Mouse (Mus musculus): ENCODE measurements at regions not wholly inside any gene's neighbourhood (a gene's known extent, or its start where the extent isn't known, plus 50 kb on each side); places are given as distances from the start of the nearest gene placed in this dataset.
"Not testable (repeated sequence)": the region's sequence is repeated elsewhere in the genome, so short reads cannot be mapped to it uniquely, and the experiment has no call there.

DNA sequence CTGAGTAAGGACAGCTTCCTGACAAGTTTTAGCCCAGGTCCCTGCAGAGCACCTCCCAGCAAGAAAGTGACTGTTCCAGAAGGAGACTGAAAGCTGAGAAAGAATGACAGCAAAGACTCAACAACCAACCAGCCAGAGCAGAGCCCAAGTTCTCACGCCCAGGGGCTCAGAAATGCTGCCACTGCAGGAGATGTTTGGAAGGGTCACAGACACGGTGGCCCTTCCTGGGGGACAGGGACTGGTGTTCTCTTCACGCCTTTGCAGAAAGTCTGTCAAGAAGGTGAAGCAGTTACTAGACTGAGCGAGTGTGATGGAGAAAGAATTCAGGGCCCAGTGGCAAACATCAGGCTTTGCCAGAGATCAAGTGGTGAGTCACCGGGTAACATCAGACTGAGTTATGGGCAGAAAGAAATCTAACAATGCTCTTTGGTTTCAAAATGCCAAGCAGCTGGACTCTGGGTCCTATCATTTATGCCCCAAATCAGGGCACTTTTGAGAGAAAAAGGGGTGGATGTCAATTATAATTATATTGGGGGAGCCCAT lies 154.2 kb upstream of the Hes1 start:
- ATAC-seq (ENCODE audit: insufficient number of reproducible peaks, insufficient read depth, low FRiP score, low read depth), result no peak
- Histone ChIP-seq H3K4me2 (replicated peaks; ENCODE audit: low read depth, low read length) (no peak overlapping the region), H3K4me3 (ENCODE audit: low read depth, low read length) (no peak overlapping the region), H3K9ac (replicated peaks; ENCODE audit: low read depth, low read length) (no peak overlapping the region), H3K27ac (ENCODE audit: low read length) (peak overlapping the region; percentile 11; the same call in 1 of the 2 replicates), H3K9me3 (ENCODE audit: control insufficient read depth, low read depth, low read length) (no peaks in the 10 kb centered on the region), H3K27me3 (ENCODE audit: control insufficient read depth, insufficient read depth, low read length) (no peaks in the 10 kb centered on the region), H3K4me1 (ENCODE audit: control insufficient read depth, insufficient read depth, low read length) (peaks cover 22% of the 10 kb centered on the region), H3K36me3 (ENCODE audit: control insufficient read depth, insufficient read depth, low read length) (no peaks in the 10 kb centered on the region)
- WGBS, result 51% methylated on average over 5 of the region's 5 CpGs

DNA sequence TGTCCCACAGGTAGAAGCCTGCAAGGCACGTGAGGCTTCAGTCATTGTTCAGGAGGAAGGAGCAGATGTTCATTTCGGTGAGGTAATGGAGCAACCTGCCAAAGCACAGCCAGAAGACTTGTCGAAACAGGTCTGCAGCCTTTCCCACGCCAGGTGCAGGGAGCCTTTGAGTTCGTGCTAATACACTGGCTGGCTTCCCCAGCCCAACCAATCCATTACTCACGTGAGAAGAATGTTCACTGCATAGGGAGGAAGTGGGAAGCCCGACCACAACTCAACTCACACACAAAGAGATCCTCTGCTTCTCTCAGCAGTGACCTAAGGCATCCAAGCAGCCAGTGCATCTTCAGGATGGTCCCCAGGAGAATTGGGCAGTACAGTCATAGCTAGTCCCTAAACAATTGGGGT lies 153.0 kb upstream of the Hes1 start:
- Histone ChIP-seq H3K4me3 (ENCODE audit: low read depth, low read length) (no peak overlapping the region), H3K27me3 (ENCODE audit: control insufficient read depth, insufficient read depth, low read length) (no peaks in the 10 kb centered on the region), H3K9me3 (ENCODE audit: control insufficient read depth, low read depth, low read length) (no peaks in the 10 kb centered on the region), H3K9ac (replicated peaks; ENCODE audit: low read depth, low read length) (no peak overlapping the region), H3K36me3 (ENCODE audit: control insufficient read depth, insufficient read depth, low read length) (no peaks in the 10 kb centered on the region), H3K27ac (ENCODE audit: low read length) (peak overlapping the region; percentile 33; the same call in 1 of the 2 replicates), H3K4me1 (ENCODE audit: control insufficient read depth, insufficient read depth, low read length) (peaks cover 22% of the 10 kb centered on the region), H3K4me2 (replicated peaks; ENCODE audit: low read depth, low read length) (no peak overlapping the region)
- ATAC-seq (ENCODE audit: insufficient number of reproducible peaks, insufficient read depth, low FRiP score, low read depth), result no peak; the same call in 1 of the 2 replicates
- WGBS, result 47% methylated on average over 7 of the region's 7 CpGs

DNA sequence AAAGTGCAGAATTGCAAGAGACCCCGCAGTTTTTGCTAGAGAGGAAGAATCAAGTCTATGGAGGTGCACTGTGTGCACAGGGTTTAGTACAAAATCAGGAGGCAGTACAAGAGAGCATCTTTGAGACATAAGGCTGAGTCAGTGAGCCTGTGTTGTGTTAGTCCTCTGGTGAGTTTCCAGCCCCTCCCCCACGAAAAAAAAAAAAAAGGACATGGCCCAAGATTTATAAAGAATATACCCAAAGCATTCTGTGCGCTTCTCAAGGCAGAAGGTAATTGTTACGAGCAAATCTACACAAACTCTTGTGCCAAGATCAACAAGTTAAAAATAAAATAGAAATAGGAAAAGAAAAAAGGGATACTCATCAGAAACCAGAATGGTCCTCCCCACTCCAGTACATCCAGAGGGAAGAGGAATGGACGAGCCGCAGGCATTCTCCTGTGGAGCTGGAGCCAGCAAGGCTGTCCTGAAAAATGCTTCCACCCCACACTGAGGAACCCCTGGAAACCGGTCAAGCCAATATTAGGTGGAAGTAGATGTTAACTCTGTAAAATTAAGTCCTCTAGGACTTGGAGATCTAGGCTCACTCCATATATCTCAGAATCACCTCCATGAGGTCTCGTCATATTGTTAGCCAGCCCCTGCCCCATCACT lies 150.7 kb upstream of the Hes1 start:
- no peak overlapping the region for H3K4me2 ChIP-seq (replicated peaks; ENCODE audit: low read depth, low read length)
- no peaks in the 10 kb centered on the region for H3K27me3 ChIP-seq (ENCODE audit: control insufficient read depth, insufficient read depth, low read length)
- ATAC-seq (ENCODE audit: insufficient number of reproducible peaks, insufficient read depth, low FRiP score, low read depth), result no peak
- no peak overlapping the region for H3K27ac ChIP-seq (ENCODE audit: low read length)
- H3K9ac ChIP-seq (replicated peaks; ENCODE audit: low read depth, low read length), result no peak overlapping the region
- 0 out of 2 replicates have a peak, but pooled peaks cover 4% of the 10 kb centered on the region for H3K4me1 ChIP-seq (ENCODE audit: control insufficient read depth, insufficient read depth, low read length)
- no peak overlapping the region for H3K4me3 ChIP-seq (ENCODE audit: low read depth, low read length)
- H3K9me3 ChIP-seq (ENCODE audit: control insufficient read depth, low read depth, low read length), result no peaks in the 10 kb centered on the region
- no peaks in the 10 kb centered on the region for H3K36me3 ChIP-seq (ENCODE audit: control insufficient read depth, insufficient read depth, low read length)
- 74% methylated on average over 8 of the region's 8 CpGs for WGBS

DNA sequence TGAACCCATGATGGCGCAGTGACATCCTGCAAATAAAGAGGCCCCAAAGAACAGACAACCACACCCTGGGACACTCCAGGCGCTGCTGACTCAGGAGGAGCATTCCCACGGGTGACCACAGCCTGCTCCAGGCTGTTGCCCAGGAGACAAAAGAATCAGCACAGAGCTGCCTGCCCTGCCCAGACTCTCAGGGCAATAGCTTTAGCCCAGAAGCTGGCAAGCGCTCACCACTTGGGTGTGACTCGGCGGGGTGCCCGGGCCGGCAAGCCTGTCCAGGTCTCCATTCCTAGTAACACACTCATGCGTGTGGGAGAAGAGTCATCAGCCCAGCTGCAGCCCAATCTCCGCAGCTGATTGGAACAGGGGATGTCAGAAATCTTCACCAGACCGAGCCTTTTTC lies 148.8 kb upstream of the Hes1 start:
- H3K36me3 ChIP-seq (ENCODE audit: control insufficient read depth, insufficient read depth, low read length), result no peaks in the 10 kb centered on the region
- H3K27ac ChIP-seq (ENCODE audit: low read length), result no peak overlapping the region
- H3K9ac ChIP-seq (replicated peaks; ENCODE audit: low read depth, low read length), result no peak overlapping the region
- H3K4me2 ChIP-seq (replicated peaks; ENCODE audit: low read depth, low read length), result no peak overlapping the region
- 0 out of 2 replicates have a peak, but pooled peaks cover 4% of the 10 kb centered on the region for H3K4me1 ChIP-seq (ENCODE audit: control insufficient read depth, insufficient read depth, low read length)
- H3K4me3 ChIP-seq (ENCODE audit: low read depth, low read length), result no peak overlapping the region
- peak; percentile 47; the same call in 1 of the 2 replicates for ATAC-seq (ENCODE audit: insufficient number of reproducible peaks, insufficient read depth, low FRiP score, low read depth)
- H3K9me3 ChIP-seq (ENCODE audit: control insufficient read depth, low read depth, low read length), result no peaks in the 10 kb centered on the region
- WGBS, result 58% methylated on average over 11 of the region's 11 CpGs
- H3K27me3 ChIP-seq (ENCODE audit: control insufficient read depth, insufficient read depth, low read length), result no peaks in the 10 kb centered on the region

DNA sequence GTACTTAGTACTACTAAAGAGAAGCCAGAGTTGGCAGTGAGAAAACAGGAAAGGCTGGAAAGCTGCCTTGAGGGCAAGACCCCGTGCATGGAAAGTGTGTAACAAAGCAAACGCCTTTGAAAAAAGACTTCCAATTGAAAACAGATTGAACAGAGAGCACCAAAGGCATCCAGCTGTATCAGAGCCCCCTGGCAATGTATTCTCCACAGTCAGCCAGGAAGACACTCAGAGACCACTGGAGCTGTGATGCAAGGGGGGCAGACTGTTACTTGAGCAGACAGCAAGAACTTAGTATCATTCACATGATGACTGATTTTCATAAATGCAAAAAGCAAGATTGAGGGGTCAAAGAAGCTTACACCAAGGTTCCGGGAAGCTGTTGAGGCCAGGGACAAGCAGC lies 146.2 kb upstream of the Hes1 start:
- Histone ChIP-seq H3K4me3 (ENCODE audit: low read depth, low read length) (no peak overlapping the region), H3K9ac (replicated peaks; ENCODE audit: low read depth, low read length) (no peak overlapping the region), H3K27me3 (ENCODE audit: control insufficient read depth, insufficient read depth, low read length) (no peaks in the 10 kb centered on the region), H3K36me3 (ENCODE audit: control insufficient read depth, insufficient read depth, low read length) (no peaks in the 10 kb centered on the region), H3K4me2 (replicated peaks; ENCODE audit: low read depth, low read length) (no peak overlapping the region), H3K9me3 (ENCODE audit: control insufficient read depth, low read depth, low read length) (no peaks in the 10 kb centered on the region), H3K27ac (ENCODE audit: low read length) (no peak overlapping the region), H3K4me1 (ENCODE audit: control insufficient read depth, insufficient read depth, low read length) (no peaks in the 10 kb centered on the region)
- no peak for ATAC-seq (ENCODE audit: insufficient number of reproducible peaks, insufficient read depth, low FRiP score, low read depth)
- 62% methylated on average over 3 of the region's 3 CpGs for WGBS

DNA sequence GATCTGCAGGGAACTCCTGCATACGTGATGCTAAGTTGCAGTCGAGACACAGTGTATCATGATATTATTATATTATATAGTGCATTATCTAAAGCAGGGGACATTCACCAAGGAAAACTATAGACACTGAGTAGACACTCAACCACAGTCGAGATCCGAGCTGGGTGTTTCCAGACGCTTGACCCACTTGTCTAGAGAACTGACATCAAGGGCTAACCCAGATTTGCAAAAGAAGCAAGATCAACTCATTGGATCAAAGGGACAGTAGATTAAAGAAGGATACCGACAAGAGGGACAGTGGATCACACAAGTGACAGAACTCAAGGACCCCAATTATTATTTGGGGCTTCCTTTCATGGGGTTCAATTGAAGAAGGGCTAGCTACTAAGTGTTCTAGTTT lies 145.8 kb upstream of the Hes1 start:
- H3K4me3 ChIP-seq (ENCODE audit: low read depth, low read length), result no peak overlapping the region
- H3K4me2 ChIP-seq (replicated peaks; ENCODE audit: low read depth, low read length), result no peak overlapping the region
- no peak overlapping the region for H3K9ac ChIP-seq (replicated peaks; ENCODE audit: low read depth, low read length)
- no peak overlapping the region for H3K27ac ChIP-seq (ENCODE audit: low read length)
- no peaks in the 10 kb centered on the region for H3K36me3 ChIP-seq (ENCODE audit: control insufficient read depth, insufficient read depth, low read length)
- no peaks in the 10 kb centered on the region for H3K27me3 ChIP-seq (ENCODE audit: control insufficient read depth, insufficient read depth, low read length)
- H3K9me3 ChIP-seq (ENCODE audit: control insufficient read depth, low read depth, low read length), result no peaks in the 10 kb centered on the region
- H3K4me1 ChIP-seq (ENCODE audit: control insufficient read depth, insufficient read depth, low read length), result no peaks in the 10 kb centered on the region
- ATAC-seq (ENCODE audit: insufficient number of reproducible peaks, insufficient read depth, low FRiP score, low read depth), result no peak
- WGBS, result 88% methylated on average over 6 of the region's 6 CpGs

DNA sequence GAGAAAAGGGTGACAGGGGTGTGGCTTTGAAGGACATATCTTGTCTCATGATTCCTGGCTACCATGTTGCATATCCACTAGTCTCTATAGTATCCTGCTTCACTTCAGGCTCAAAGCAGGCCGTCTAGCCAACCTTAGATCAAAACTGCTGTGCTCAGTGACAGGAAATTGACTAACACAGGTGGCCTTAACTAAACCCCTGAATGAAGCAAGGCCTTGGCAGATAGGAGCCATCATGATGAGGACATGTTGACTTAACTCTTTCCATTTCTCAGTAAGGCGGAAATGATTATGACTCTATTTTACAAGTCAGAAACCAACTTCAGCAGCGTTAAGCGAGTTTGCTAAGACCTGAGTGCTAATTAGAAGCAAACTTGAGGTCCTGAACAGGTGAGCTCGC lies 143.2 kb upstream of the Hes1 start:
- H3K27me3 ChIP-seq (ENCODE audit: control insufficient read depth, insufficient read depth, low read length), result no peaks in the 10 kb centered on the region
- no peaks in the 10 kb centered on the region for H3K36me3 ChIP-seq (ENCODE audit: control insufficient read depth, insufficient read depth, low read length)
- no peak overlapping the region for H3K4me3 ChIP-seq (ENCODE audit: low read depth, low read length)
- no peak overlapping the region for H3K27ac ChIP-seq (ENCODE audit: low read length)
- peaks cover 6% of the 10 kb centered on the region; the same call in 1 of the 2 replicates for H3K9me3 ChIP-seq (ENCODE audit: control insufficient read depth, low read depth, low read length)
- 67% methylated on average over 5 of the region's 5 CpGs for WGBS
- H3K4me1 ChIP-seq (ENCODE audit: control insufficient read depth, insufficient read depth, low read length), result no peaks in the 10 kb centered on the region
- ATAC-seq (ENCODE audit: insufficient number of reproducible peaks, insufficient read depth, low FRiP score, low read depth), result no peak
- no peak overlapping the region for H3K9ac ChIP-seq (replicated peaks; ENCODE audit: low read depth, low read length)
- H3K4me2 ChIP-seq (replicated peaks; ENCODE audit: low read depth, low read length), result no peak overlapping the region

DNA sequence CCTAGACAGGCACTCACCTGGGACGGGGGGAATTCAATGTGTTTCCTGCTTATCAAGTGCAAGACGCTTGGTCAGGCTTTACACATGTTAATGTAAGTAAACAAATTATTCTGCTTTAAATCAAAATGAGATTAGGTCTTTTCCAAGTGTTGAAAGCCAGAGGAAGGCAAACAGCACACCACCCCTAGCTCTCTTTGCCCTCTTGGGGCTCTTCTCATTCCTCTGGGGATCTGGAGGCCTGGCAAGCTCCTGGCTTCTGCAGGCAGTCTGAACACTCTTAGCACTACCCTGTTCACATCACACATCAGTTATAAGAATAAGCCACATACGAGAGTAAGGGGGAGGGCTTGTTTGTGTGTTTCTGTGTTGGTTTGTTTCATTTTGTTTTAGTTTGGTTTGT lies 142.8 kb upstream of the Hes1 start:
- Histone ChIP-seq H3K36me3 (ENCODE audit: control insufficient read depth, insufficient read depth, low read length) (no peaks in the 10 kb centered on the region), H3K4me2 (replicated peaks; ENCODE audit: low read depth, low read length) (no peak overlapping the region), H3K9me3 (ENCODE audit: control insufficient read depth, low read depth, low read length) (peaks cover 6% of the 10 kb centered on the region; the same call in 1 of the 2 replicates), H3K9ac (replicated peaks; ENCODE audit: low read depth, low read length) (no peak overlapping the region), H3K27me3 (ENCODE audit: control insufficient read depth, insufficient read depth, low read length) (no peaks in the 10 kb centered on the region), H3K4me1 (ENCODE audit: control insufficient read depth, insufficient read depth, low read length) (no peaks in the 10 kb centered on the region), H3K27ac (ENCODE audit: low read length) (no peak overlapping the region), H3K4me3 (ENCODE audit: low read depth, low read length) (no peak overlapping the region)
- peak; percentile 61; the same call in 1 of the 2 replicates for ATAC-seq (ENCODE audit: insufficient number of reproducible peaks, insufficient read depth, low FRiP score, low read depth)
- WGBS, result 47% methylated on average over 3 of the region's 3 CpGs

DNA sequence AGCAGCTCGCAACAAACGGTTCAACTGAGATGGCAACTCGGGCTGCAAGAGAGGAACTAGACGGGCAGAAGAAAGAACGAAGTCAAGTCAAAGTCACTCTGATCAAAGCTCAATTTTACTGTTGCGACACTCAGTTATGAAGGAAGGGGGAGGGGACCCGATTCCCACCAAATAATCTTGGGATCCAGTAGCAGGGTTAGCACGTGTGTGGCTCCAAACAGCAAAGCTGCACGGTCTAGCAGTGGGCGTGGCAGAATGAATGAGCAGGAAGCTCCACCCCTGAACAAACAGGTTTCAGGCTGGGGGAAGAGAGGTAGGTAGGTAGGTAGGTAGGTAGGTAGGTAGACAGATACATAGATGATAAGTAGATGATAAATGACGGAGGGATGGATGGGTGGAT lies 136.9 kb upstream of the Hes1 start:
- H3K9me3 ChIP-seq (ENCODE audit: control insufficient read depth, low read depth, low read length); H3K4me2 ChIP-seq (replicated peaks; ENCODE audit: low read depth, low read length); H3K27me3 ChIP-seq (ENCODE audit: control insufficient read depth, insufficient read depth, low read length); H3K4me3 ChIP-seq (ENCODE audit: low read depth, low read length); ATAC-seq (ENCODE audit: insufficient number of reproducible peaks, insufficient read depth, low FRiP score, low read depth); H3K4me1 ChIP-seq (ENCODE audit: control insufficient read depth, insufficient read depth, low read length); H3K27ac ChIP-seq (ENCODE audit: low read length); H3K36me3 ChIP-seq (ENCODE audit: control insufficient read depth, insufficient read depth, low read length); H3K9ac ChIP-seq (replicated peaks; ENCODE audit: low read depth, low read length): not testable (repeated sequence)
- WGBS, result 85% methylated on average over 11 of the region's 11 CpGs

Data from stomach, embryonic 14.5 days (tissue).